16 mouse cellular contexts compared by ENCODE assay signal in genomic region chr3:5089393-5090010, GRCm38 (mm10).
DNase-seq lines count a peak whose midpoint lies in the region; ATAC-seq and TF ChIP-seq lines count a peak whose summit lies in the region.
"Had no signal": no experiment of that assay in that cellular context is flagged by ENCODE, and none has a peak within 500 bp of the region (broad histone marks: within the 10 kb centered on the region; RNA-seq: fewer than 3 reads in every experiment).

No protein-coding gene starts in this region.

- H3K27ac ChIP-seq in hindbrain, postnatal 0 days = no peak overlapping the region
- no peak overlapping the region for H3K27ac ChIP-seq in hindbrain, embryonic 12.5 days
- no peak overlapping the region; the same call in 1 of the 2 replicates for H3K27ac ChIP-seq in midbrain, embryonic 15.5 days
- no peak overlapping the region for H3K27ac ChIP-seq in midbrain, embryonic 14.5 days (replicated peaks; ENCODE audit: low read depth, low read length)
- peak overlapping the region; percentile 79 for H3K27ac ChIP-seq in embryonic facial prominence, embryonic 15.5 days (replicated peaks)
- peak overlapping the region; percentile 24; the same call in 1 of the 2 replicates for H3K27ac ChIP-seq in neural tube, embryonic 15.5 days (replicated peaks)
- H3K27ac ChIP-seq: hindbrain, embryonic 14.5 days; layer of hippocampus, adult 2 months; midbrain, embryonic 12.5 days had no signal

- H3K27me3 ChIP-seq in hindbrain, postnatal 0 days (ENCODE audit: insufficient read depth, low read length) = no peaks in the 10 kb centered on the region
- no peaks in the 10 kb centered on the region for H3K27me3 ChIP-seq in hindbrain, embryonic 12.5 days
- H3K27me3 ChIP-seq in midbrain, embryonic 15.5 days (replicated peaks) = no peaks in the 10 kb centered on the region
- no peaks in the 10 kb centered on the region for H3K27me3 ChIP-seq in midbrain, embryonic 14.5 days (ENCODE audit: control insufficient read depth, insufficient read depth, low read length)
- no peaks in the 10 kb centered on the region for H3K27me3 ChIP-seq in embryonic facial prominence, embryonic 15.5 days
- no peaks in the 10 kb centered on the region for H3K27me3 ChIP-seq in neural tube, embryonic 15.5 days (replicated peaks)
- H3K27me3 ChIP-seq: midbrain, embryonic 12.5 days had no signal

- peak; percentile 1 for DNase-seq in hindbrain, postnatal 0 days (ENCODE audit: low spot score)
- no peak for DNase-seq in midbrain, embryonic 14.5 days
- DNase-seq in retina, embryonic 14.5 days (ENCODE audit: low spot score) = no peak
- DNase-seq: adrenal gland, adult 2 months; cerebellum, adult 11-12 months; kidney, adult 9 months; thymus, postnatal 4 days had no signal

- no peak overlapping the region for H3K4me3 ChIP-seq in hindbrain, postnatal 0 days (ENCODE audit: low read length)
- no peak overlapping the region for H3K4me3 ChIP-seq in hindbrain, embryonic 12.5 days
- no peak overlapping the region for H3K4me3 ChIP-seq in midbrain, embryonic 15.5 days
- no peak overlapping the region for H3K4me3 ChIP-seq in midbrain, embryonic 14.5 days (replicated peaks; ENCODE audit: low read depth, low read length)
- H3K4me3 ChIP-seq in embryonic facial prominence, embryonic 15.5 days (replicated peaks) = no peak overlapping the region
- no peak overlapping the region for H3K4me3 ChIP-seq in neural tube, embryonic 15.5 days (replicated peaks)
- H3K4me3 ChIP-seq: midbrain, embryonic 12.5 days had no signal

- no peak for ATAC-seq in hindbrain, postnatal 0 days
- no peak for ATAC-seq in hindbrain, embryonic 12.5 days (ENCODE audit: low FRiP score)
- ATAC-seq in midbrain, embryonic 15.5 days (replicated peaks) = peak; percentile 58; the same call in 1 of the 2 replicates
- no peak for ATAC-seq in midbrain, embryonic 14.5 days (ENCODE audit: low FRiP score, low TSS enrichment)
- ATAC-seq in embryonic facial prominence, embryonic 15.5 days (ENCODE audit: insufficient number of reproducible peaks, low FRiP score, low TSS enrichment, low read depth) = no peak; the same call in 1 of the 2 replicates
- ATAC-seq in neural tube, embryonic 15.5 days (ENCODE audit: low FRiP score) = 0 out of 2 replicates have a peak, but pooled peaks have one; percentile 41

- TF ChIP-seq CTCF in hindbrain, postnatal 0 days (IDR thresholded peaks at IDR 0.05; ENCODE audit: low read depth) = no peak

- H3K9me3 ChIP-seq in hindbrain, postnatal 0 days (ENCODE audit: low read length) = no peaks in the 10 kb centered on the region
- no peaks in the 10 kb centered on the region for H3K9me3 ChIP-seq in hindbrain, embryonic 12.5 days (replicated peaks)
- no peaks in the 10 kb centered on the region for H3K9me3 ChIP-seq in midbrain, embryonic 15.5 days
- no peaks in the 10 kb centered on the region for H3K9me3 ChIP-seq in midbrain, embryonic 14.5 days (ENCODE audit: control insufficient read depth, low read length)
- no peaks in the 10 kb centered on the region for H3K9me3 ChIP-seq in embryonic facial prominence, embryonic 15.5 days (replicated peaks)
- no peaks in the 10 kb centered on the region for H3K9me3 ChIP-seq in neural tube, embryonic 15.5 days (replicated peaks)
- H3K9me3 ChIP-seq: G1E; midbrain, embryonic 12.5 days had no signal

- H3K4me2 ChIP-seq in hindbrain, postnatal 0 days (ENCODE audit: low read depth, low read length) = no peak overlapping the region
- no peak overlapping the region for H3K4me2 ChIP-seq in hindbrain, embryonic 12.5 days (replicated peaks)
- H3K4me2 ChIP-seq in midbrain, embryonic 15.5 days = no peak overlapping the region
- no peak overlapping the region for H3K4me2 ChIP-seq in midbrain, embryonic 14.5 days (ENCODE audit: low read length)
- no peak overlapping the region for H3K4me2 ChIP-seq in embryonic facial prominence, embryonic 15.5 days (replicated peaks)
- no peak overlapping the region; the same call in 1 of the 2 replicates for H3K4me2 ChIP-seq in neural tube, embryonic 15.5 days
- H3K4me2 ChIP-seq: hindbrain, embryonic 14.5 days; liver, embryonic 11.5 days; midbrain, embryonic 12.5 days had no signal

- H3K4me1 ChIP-seq in hindbrain, postnatal 0 days (ENCODE audit: insufficient read depth, low read length) = no peaks in the 10 kb centered on the region
- no peaks in the 10 kb centered on the region for H3K4me1 ChIP-seq in hindbrain, embryonic 12.5 days
- H3K4me1 ChIP-seq in midbrain, embryonic 15.5 days = no peaks in the 10 kb centered on the region
- no peaks in the 10 kb centered on the region for H3K4me1 ChIP-seq in midbrain, embryonic 14.5 days (ENCODE audit: control insufficient read depth, insufficient read depth, low read length)
- H3K4me1 ChIP-seq in embryonic facial prominence, embryonic 15.5 days = no peaks in the 10 kb centered on the region
- peaks cover 8% of the 10 kb centered on the region for H3K4me1 ChIP-seq in neural tube, embryonic 15.5 days
- H3K4me1 ChIP-seq: midbrain, embryonic 12.5 days had no signal

- no peaks in the 10 kb centered on the region for H3K36me3 ChIP-seq in hindbrain, postnatal 0 days (ENCODE audit: insufficient read depth, low read length)
- no peaks in the 10 kb centered on the region for H3K36me3 ChIP-seq in hindbrain, embryonic 12.5 days
- H3K36me3 ChIP-seq in midbrain, embryonic 15.5 days (replicated peaks) = no peaks in the 10 kb centered on the region
- no peaks in the 10 kb centered on the region for H3K36me3 ChIP-seq in midbrain, embryonic 14.5 days (ENCODE audit: control insufficient read depth, insufficient read depth, low read length)
- H3K36me3 ChIP-seq in embryonic facial prominence, embryonic 15.5 days = no peaks in the 10 kb centered on the region
- no peaks in the 10 kb centered on the region for H3K36me3 ChIP-seq in neural tube, embryonic 15.5 days
- H3K36me3 ChIP-seq: G1E; midbrain, embryonic 12.5 days had no signal

- WGBS in hindbrain, postnatal 0 days = 78% methylated on average over 4 of the region's 4 CpGs
- 82% methylated on average over 4 of the region's 4 CpGs for WGBS in hindbrain, embryonic 12.5 days
- WGBS in midbrain, embryonic 15.5 days = 74% methylated on average over 4 of the region's 4 CpGs
- WGBS in midbrain, embryonic 14.5 days = 76% methylated on average over 4 of the region's 4 CpGs
- WGBS in embryonic facial prominence, embryonic 15.5 days = 57% methylated on average over 4 of the region's 4 CpGs
- 55% methylated on average over 4 of the region's 4 CpGs for WGBS in neural tube, embryonic 15.5 days

- no peak overlapping the region for H3K9ac ChIP-seq in hindbrain, postnatal 0 days (replicated peaks; ENCODE audit: low read length)
- H3K9ac ChIP-seq in hindbrain, embryonic 12.5 days = no peak overlapping the region
- no peak overlapping the region for H3K9ac ChIP-seq in midbrain, embryonic 15.5 days
- H3K9ac ChIP-seq in midbrain, embryonic 14.5 days (replicated peaks; ENCODE audit: low read length) = no peak overlapping the region
- H3K9ac ChIP-seq in embryonic facial prominence, embryonic 15.5 days = no peak overlapping the region
- no peak overlapping the region for H3K9ac ChIP-seq in neural tube, embryonic 15.5 days (replicated peaks)
- H3K9ac ChIP-seq: hindbrain, embryonic 14.5 days; midbrain, embryonic 12.5 days had no signal

Comparison
In these comparisons a context has a peak if more than half of its experiments do, and no peak if none do; other contexts are left out.
1. ATAC-seq: peak in midbrain, embryonic 15.5 days (single experiment) and neural tube, embryonic 15.5 days (single experiment); none in hindbrain, postnatal 0 days (single experiment), hindbrain, embryonic 12.5 days (single experiment), midbrain, embryonic 14.5 days (single experiment) and embryonic facial prominence, embryonic 15.5 days (single experiment).
2. H3K27ac ChIP-seq: peak in embryonic facial prominence, embryonic 15.5 days (single experiment) and neural tube, embryonic 15.5 days (single experiment); none in hindbrain, postnatal 0 days (single experiment), hindbrain, embryonic 12.5 days (single experiment), midbrain, embryonic 15.5 days (single experiment) and midbrain, embryonic 14.5 days (single experiment).